Mouse (Mus musculus): Measurements from ENCODE around the gene Capza1. TPM values are rescaled to one million over a fixed set of nuclear protein-coding genes. Genes with fewer than 3 reads are reported as not detected.
A peak's percentile ranks its signal among the peaks of the same experiment; 100 is the strongest.

The Capza1 gene
- total RNA-seq (2021): 10 to 100 TPM; 30.1 to 36.6 TPM
- polyA plus RNA-seq (2012; rRNA removed): 18.3 and 32.1 TPM in 2 replicates
- long read RNA-seq, transcript Capza1-201 (10 exons, 3,193 nt): major isoform, 29 of 37 reads
- long read RNA-seq, partial matches to known transcripts: 1 of 37 reads
- long read RNA-seq, other reads (novel, unspliced or antisense): 7 of 37 reads

DNA sequence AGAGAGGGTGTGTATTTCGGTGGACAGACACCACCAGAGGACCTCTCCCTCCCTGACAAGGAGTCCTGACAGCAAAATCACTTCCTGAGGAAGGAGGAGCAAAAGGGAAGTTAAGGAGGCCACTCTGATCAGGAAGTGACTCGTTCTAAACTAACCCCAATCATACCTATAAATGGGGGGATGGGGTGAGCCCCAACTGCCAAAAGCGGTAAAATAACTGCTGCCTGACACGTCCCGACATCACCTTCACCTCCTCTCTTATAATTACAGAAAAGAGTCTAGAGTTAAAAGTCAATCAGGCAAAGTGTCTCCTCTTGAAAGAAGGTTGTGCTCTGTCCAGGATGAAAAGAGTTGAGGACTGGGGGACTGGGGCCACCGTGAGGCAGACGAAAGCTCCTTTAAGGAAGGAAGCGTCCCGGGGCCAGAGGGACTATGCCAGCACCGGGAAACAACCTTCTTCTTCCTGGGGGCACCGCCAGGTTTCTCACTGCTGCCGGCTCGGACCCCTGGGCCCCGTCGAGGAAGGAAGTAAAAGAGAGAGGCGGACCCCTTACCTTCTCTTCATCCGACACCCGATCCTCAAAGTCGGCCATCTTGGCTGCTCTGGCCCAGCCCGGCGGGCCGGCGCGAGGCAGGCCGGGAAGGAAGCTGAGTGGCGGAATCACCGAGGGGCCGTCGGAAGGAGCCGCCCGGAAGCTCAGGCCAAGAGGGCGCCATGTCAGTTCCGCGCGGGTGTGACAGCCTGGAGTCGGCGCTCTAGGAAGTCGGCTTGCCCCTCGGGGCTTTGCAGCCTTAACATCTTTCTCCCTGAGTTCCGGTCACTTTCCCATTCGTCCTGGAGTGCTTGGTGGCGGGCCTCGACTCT is at the start of gene Capza1, which contains the start of gene St7l:
Gene Capza1 (minus strand): TSS at position 720 of the 865 bp plus-strand sequence.
Gene St7l (plus strand): TSS at position 220 of the 865 bp plus-strand sequence.
- WGBS: under 1% methylated on average over 43 of the region's 43 CpGs

DNA sequence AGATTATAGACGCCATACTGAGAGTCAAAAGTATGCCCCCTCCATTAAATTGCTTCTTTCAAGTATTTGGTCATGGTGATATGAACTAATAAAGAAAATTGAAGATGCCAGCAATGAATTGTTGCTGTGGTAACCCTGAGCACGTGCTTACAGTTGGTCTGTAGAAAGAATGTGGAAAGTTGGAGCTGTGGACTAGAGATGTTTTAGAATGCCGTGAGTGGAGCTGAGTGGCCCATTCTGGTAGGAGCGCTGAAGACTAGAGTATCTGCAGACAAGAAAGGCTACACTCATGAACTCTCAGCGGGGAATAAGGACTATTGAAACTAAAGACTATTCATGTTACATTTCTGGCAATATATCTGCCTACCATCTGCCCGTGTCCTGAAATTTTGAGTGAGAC is 44.9 kb upstream of the Capza1 start:
- no peak overlapping the region for H3K9ac ChIP-seq (ENCODE audit: low read depth, low read length)
- no peaks in the 10 kb centered on the region for H3K27me3 ChIP-seq (ENCODE audit: control insufficient read depth, insufficient read depth, low read length)
- TF ChIP-seq EP300 (IDR thresholded peaks at IDR 0.05; ENCODE audit: insufficient read depth, low read depth, low read length) (no peak), CTCF (IDR thresholded peaks at IDR 0.05) (no peak), POLR2A (IDR thresholded peaks at IDR 0.05; ENCODE audit: insufficient read depth, low read depth, low read length) (no peak)
- H3K4me1 ChIP-seq (ENCODE audit: control insufficient read depth, insufficient read depth, low read length): no peaks in the 10 kb centered on the region
- H3K27ac ChIP-seq: no peak overlapping the region
- WGBS: 93% methylated on average over 6 of the region's 6 CpGs
- intact Hi-C loops (cut with DNase I): no loop called here
- no peak overlapping the region for H3K4me3 ChIP-seq
- H3K79me2 ChIP-seq (replicated peaks; ENCODE audit: control insufficient read depth, insufficient read depth, low read length): no peaks in the 10 kb centered on the region
- DNase-seq: no peak
- H3K36me3 ChIP-seq (ENCODE audit: control insufficient read depth, insufficient read depth, low read length): no peaks in the 10 kb centered on the region

More for the DNA sequence above, at the start of gene Capza1, which contains the start of gene St7l:
- Histone ChIP-seq H3K36me3 (ENCODE audit: control insufficient read depth, insufficient read depth, low read length) (peaks cover 37% of the 10 kb centered on the region), H3K27me3 (ENCODE audit: control insufficient read depth, insufficient read depth, low read length) (no peaks in the 10 kb centered on the region), H3K27ac (peak within 1 kb of the TSS; percentile 97), H3K4me3 (peak within 1 kb of the TSS; percentile 100), H3K4me1 (ENCODE audit: control insufficient read depth, insufficient read depth, low read length) (peaks cover 5% of the 10 kb centered on the region), H3K9ac (ENCODE audit: low read depth, low read length) (peak within 1 kb of the TSS; percentile 99), H3K79me2 (replicated peaks; ENCODE audit: control insufficient read depth, insufficient read depth, low read length) (peaks cover 5% of the 10 kb centered on the region)
- peak; percentile 91 to 94 for DNase-seq
- TF ChIP-seq EP300 (IDR thresholded peaks at IDR 0.05; ENCODE audit: insufficient read depth, low read depth, low read length) (no peak), CTCF (IDR thresholded peaks at IDR 0.05) (peak; percentile 21; the same call in 1 of the 2 replicates)
- intact Hi-C loops (cut with DNase I): loop anchor here (1.0 to 5.0 kb wide), 4 partner anchors 46 to 193 kb away; partner anchors contain the start of genes Fam19a3, Mov10, Ppm1j and Rhoc

DNA sequence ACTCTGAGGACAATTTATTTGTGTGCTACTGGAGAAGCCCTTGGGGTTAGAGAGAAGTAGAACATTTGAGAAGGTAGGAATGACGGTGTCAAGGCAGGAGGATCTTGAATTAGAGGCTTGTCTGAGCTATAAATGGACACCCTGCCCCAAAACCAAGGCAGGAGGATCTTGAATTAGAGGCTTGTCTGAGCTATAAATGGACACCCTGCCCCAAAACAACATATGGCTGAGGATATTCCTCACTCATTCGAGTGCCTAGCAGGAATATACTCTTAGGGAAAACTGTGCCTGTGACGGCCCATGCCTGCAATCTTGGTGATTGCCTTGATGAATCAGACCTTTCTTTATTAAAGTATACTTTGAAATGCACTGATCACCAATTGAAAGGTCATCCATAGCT is 41.7 kb upstream of the Capza1 start:
- no peak overlapping the region for H3K4me3 ChIP-seq
- no peak overlapping the region for H3K27ac ChIP-seq
- no peaks in the 10 kb centered on the region for H3K4me1 ChIP-seq (ENCODE audit: control insufficient read depth, insufficient read depth, low read length)
- TF ChIP-seq EP300 (IDR thresholded peaks at IDR 0.05; ENCODE audit: insufficient read depth, low read depth, low read length): no peak
- no peak for TF ChIP-seq POLR2A (IDR thresholded peaks at IDR 0.05; ENCODE audit: insufficient read depth, low read depth, low read length)
- no peak for TF ChIP-seq CTCF (IDR thresholded peaks at IDR 0.05)
- WGBS: 71% methylated on average over 3 of the region's 3 CpGs
- no peak overlapping the region for H3K9ac ChIP-seq (ENCODE audit: low read depth, low read length)
- no peaks in the 10 kb centered on the region for H3K36me3 ChIP-seq (ENCODE audit: control insufficient read depth, insufficient read depth, low read length)
- no peak for DNase-seq
- no peaks in the 10 kb centered on the region for H3K79me2 ChIP-seq (replicated peaks; ENCODE audit: control insufficient read depth, insufficient read depth, low read length)
- intact Hi-C loops (cut with DNase I): no loop called here
- no peaks in the 10 kb centered on the region for H3K27me3 ChIP-seq (ENCODE audit: control insufficient read depth, insufficient read depth, low read length)

DNA sequence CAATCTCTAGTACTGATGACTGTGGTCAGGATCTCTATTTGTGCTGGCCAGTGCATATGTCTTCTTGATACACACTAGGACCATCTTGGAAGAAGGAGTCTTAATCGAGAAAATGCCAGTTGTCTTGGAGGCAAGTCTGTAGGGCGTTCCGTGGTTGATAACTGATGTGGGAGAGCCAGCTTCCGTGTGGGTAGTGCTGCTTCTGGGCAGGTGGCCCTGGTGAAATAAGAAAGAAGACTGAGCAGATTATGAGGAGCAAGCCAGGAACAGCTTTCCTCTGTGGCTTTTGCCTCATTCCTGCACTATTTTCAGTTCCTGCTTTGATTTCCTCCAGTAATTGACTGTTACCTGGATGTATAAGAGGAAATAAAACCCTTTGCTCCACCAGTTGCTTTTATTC is 41.1 kb upstream of the Capza1 start:
- WGBS: 87% methylated on average over 4 of the region's 4 CpGs
- intact Hi-C loops (cut with DNase I): no loop called here

DNA sequence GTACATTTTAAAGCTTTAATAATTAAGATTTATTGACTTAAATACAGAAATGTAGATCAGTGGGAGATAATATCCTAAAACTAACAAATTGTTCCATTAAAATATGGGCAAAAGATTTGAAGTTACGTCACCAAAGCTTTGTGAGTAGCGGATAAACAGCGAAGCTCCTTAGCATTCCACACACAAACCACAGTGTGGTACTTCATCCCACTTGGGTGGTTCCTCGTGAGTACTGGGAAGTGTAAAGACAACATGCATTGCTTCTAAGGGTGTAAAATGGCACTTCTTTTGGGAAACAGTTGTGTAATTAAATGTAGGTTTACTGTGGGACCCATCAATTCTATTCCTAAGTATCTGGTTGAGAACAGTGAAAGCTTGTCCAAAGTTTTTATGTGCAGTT is 36.8 kb upstream of the Capza1 start:
- Histone ChIP-seq H3K4me3 (no peak overlapping the region), H3K27me3 (ENCODE audit: control insufficient read depth, insufficient read depth, low read length) (no peaks in the 10 kb centered on the region), H3K36me3 (ENCODE audit: control insufficient read depth, insufficient read depth, low read length) (no peaks in the 10 kb centered on the region), H3K4me1 (ENCODE audit: control insufficient read depth, insufficient read depth, low read length) (no peaks in the 10 kb centered on the region), H3K9ac (ENCODE audit: low read depth, low read length) (no peak overlapping the region), H3K27ac (no peak overlapping the region), H3K79me2 (replicated peaks; ENCODE audit: control insufficient read depth, insufficient read depth, low read length) (no peaks in the 10 kb centered on the region)
- TF ChIP-seq EP300 (IDR thresholded peaks at IDR 0.05; ENCODE audit: insufficient read depth, low read depth, low read length) (no peak), POLR2A (IDR thresholded peaks at IDR 0.05; ENCODE audit: insufficient read depth, low read depth, low read length) (no peak), CTCF (IDR thresholded peaks at IDR 0.05) (no peak)
- intact Hi-C loops (cut with DNase I): no loop called here
- WGBS: 95% methylated on average over 4 of the region's 4 CpGs
- DNase-seq: no peak

More for the DNA sequence above, 41.1 kb upstream of the Capza1 start:
- H3K27me3 ChIP-seq (ENCODE audit: control insufficient read depth, insufficient read depth, low read length): no peaks in the 10 kb centered on the region
- H3K4me3 ChIP-seq: no peak overlapping the region
- no peaks in the 10 kb centered on the region for H3K36me3 ChIP-seq (ENCODE audit: control insufficient read depth, insufficient read depth, low read length)
- TF ChIP-seq EP300 (IDR thresholded peaks at IDR 0.05; ENCODE audit: insufficient read depth, low read depth, low read length) (no peak), POLR2A (IDR thresholded peaks at IDR 0.05; ENCODE audit: insufficient read depth, low read depth, low read length) (no peak)
- H3K9ac ChIP-seq (ENCODE audit: low read depth, low read length): no peak overlapping the region
- H3K4me1 ChIP-seq (ENCODE audit: control insufficient read depth, insufficient read depth, low read length): no peaks in the 10 kb centered on the region
- no peak overlapping the region for H3K27ac ChIP-seq
- H3K79me2 ChIP-seq (replicated peaks; ENCODE audit: control insufficient read depth, insufficient read depth, low read length): no peaks in the 10 kb centered on the region
- no peak for DNase-seq

DNA sequence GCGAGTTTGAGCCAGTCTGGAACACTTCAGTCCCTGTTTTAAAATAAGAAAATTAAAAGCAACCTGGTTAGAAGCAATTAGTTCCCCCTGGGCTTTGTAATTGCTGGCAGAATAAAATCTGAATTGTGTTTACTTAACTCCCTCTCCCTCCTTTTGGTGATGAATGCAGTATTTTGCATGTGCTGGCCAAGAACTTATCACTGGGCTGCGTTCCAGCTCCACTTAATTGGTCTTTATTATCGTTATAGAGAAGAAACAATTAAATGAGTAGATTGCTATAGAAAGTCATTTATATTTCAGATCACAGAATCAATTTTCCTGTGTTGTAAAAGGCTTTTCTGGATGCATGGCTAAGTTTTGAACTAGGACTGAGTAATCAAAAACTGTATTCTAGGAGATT is 31.8 kb upstream of the Capza1 start:
- intact Hi-C loops (cut with DNase I): no loop called here
- Histone ChIP-seq H3K4me1 (ENCODE audit: control insufficient read depth, insufficient read depth, low read length) (no peaks in the 10 kb centered on the region), H3K36me3 (ENCODE audit: control insufficient read depth, insufficient read depth, low read length) (no peaks in the 10 kb centered on the region), H3K9ac (ENCODE audit: low read depth, low read length) (no peak overlapping the region), H3K27me3 (ENCODE audit: control insufficient read depth, insufficient read depth, low read length) (no peaks in the 10 kb centered on the region), H3K79me2 (replicated peaks; ENCODE audit: control insufficient read depth, insufficient read depth, low read length) (no peaks in the 10 kb centered on the region), H3K4me3 (no peak overlapping the region), H3K27ac (no peak overlapping the region)
- WGBS: 74% methylated on average over 3 of the region's 3 CpGs
- TF ChIP-seq POLR2A (IDR thresholded peaks at IDR 0.05; ENCODE audit: insufficient read depth, low read depth, low read length) (no peak), CTCF (IDR thresholded peaks at IDR 0.05) (no peak), EP300 (IDR thresholded peaks at IDR 0.05; ENCODE audit: insufficient read depth, low read depth, low read length) (no peak)
- DNase-seq: no peak
